Mouse (Mus musculus) kidney, embryonic 15.5 days (tissue): ENCODE results near the gene Wfdc11. TPM values are rescaled to one million over a fixed set of nuclear protein-coding genes. Genes with fewer than 3 reads are reported as not detected.
"Not testable (repeated sequence)": the region's sequence is repeated elsewhere in the genome, so short reads cannot be mapped to it uniquely, and the experiment has no call there.

ENCODE experiments used
- ATAC-seq: fragments of 200-750 bp; cut with Nextera tagmentation; replicated peaks from 2 replicates; pipeline ENCODE4 v1.8.0; 2017; ENCODE audit warnings: moderate TSS enrichment; ENCODE audit not compliant: low FRiP score
- H3K27ac ChIP-seq: fragments of 300-500 bp; sonication (generic); 2 replicates; pipeline ENCODE4 v1.5.1; 2015; ENCODE audit warnings: mild to moderate bottlenecking, inconsistent platforms
- H3K27me3 ChIP-seq: fragments of 300-500 bp; sonication (generic); 2 replicates; pipeline ENCODE4 v1.6.1; 2015; ENCODE audit warnings: inconsistent platforms
- H3K36me3 ChIP-seq: fragments of 300-500 bp; sonication (generic); 2 replicates; pipeline ENCODE4 v1.6.1; 2015; ENCODE audit warnings: inconsistent platforms
- H3K4me1 ChIP-seq: fragments of 300-500 bp; sonication (generic); 2 replicates; pipeline ENCODE4 v1.6.1; 2015; ENCODE audit warnings: inconsistent platforms
- H3K4me2 ChIP-seq: fragments of 300-500 bp; sonication (generic); 2 replicates; pipeline ENCODE4 v1.6.1; 2015; ENCODE audit warnings: moderate library complexity, mild to moderate bottlenecking, inconsistent platforms
- H3K4me3 ChIP-seq: fragments of 300-500 bp; sonication (generic); replicated peaks from 2 replicates; pipeline ENCODE4 v1.5.1; 2015; ENCODE audit warnings: mild to moderate bottlenecking, inconsistent platforms
- H3K9ac ChIP-seq: fragments of 300-500 bp; sonication (generic); 2 replicates; pipeline ENCODE4 v1.6.1; 2015; ENCODE audit warnings: mild to moderate bottlenecking, inconsistent platforms
- H3K9me3 ChIP-seq: fragments of 300-500 bp; sonication (generic); replicated peaks from 2 replicates; pipeline ENCODE4 v1.6.1; 2016; ENCODE audit warnings: inconsistent platforms
- WGBS: fragments of 180-500 bp; shearing (Covaris S2); methylation state at CpG from one replicate; pipeline ENCODE4 v1.1.7; 2015; ENCODE audit warnings: mixed read lengths; 5-methylcytosine and 5-hydroxymethylcytosine counted together
- polyA plus RNA-seq: library from polyadenylated mRNA; unstranded; fragments of >200 nt; fragmentation: Nextera tagmentation; extraction: Ambion mirVana; gene quantifications from 2 replicates; pipeline ENCODE4 v1.2.1, GENCODE M21; 2015

The Wfdc11 gene
- not detected in 2 replicates for polyA plus RNA-seq

DNA sequence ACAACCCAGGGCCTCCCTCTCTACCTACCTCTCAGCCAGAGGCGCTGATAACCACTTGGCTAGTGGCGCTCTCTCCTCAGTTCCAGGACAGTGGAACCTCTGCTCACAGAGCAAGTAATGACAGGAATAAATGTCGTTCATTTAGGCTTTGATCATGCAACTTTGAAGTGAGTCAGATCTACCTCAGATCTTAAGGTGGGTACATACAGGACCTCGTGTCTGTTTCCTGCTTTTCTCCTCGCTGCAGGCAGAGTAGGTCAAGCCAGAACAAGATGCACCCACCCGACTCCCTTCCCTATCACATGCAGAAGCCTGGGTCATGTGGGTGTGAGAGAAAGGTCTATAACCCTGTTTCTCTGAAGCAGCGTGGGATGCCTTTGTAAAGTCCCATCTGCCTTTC lies at the start of gene Wfdc11:
Gene Wfdc11 (minus strand): TSS at position 101 of the 400 bp plus-strand sequence.
- no peak within 1 kb of the TSS for H3K27ac ChIP-seq
- no peaks in the 10 kb centered on the region for H3K36me3 ChIP-seq
- H3K4me3 ChIP-seq = no peak within 1 kb of the TSS
- no peaks in the 10 kb centered on the region for H3K9me3 ChIP-seq
- 67% methylated on average over 7 of the region's 7 CpGs for WGBS
- no peak within 1 kb of the TSS for H3K4me2 ChIP-seq
- no peaks in the 10 kb centered on the region for H3K27me3 ChIP-seq
- peaks cover 13% of the 10 kb centered on the region for H3K4me1 ChIP-seq
- no peak for ATAC-seq
- H3K9ac ChIP-seq = no peak within 1 kb of the TSS

GRCm38 (mm10) chr2:164723276-164723675 lies 49.4 kb upstream of the Wfdc11 start:
- WGBS = 69% methylated on average over 4 of the region's 4 CpGs
- no peak overlapping the region for H3K9ac ChIP-seq
- H3K27me3 ChIP-seq = no peaks in the 10 kb centered on the region

GRCm38 (mm10) chr2:164716194-164716786 lies 42.4 kb upstream of the Wfdc11 start:
- not testable (repeated sequence) for H3K27me3 ChIP-seq, H3K9me3 ChIP-seq, H3K4me3 ChIP-seq, H3K9ac ChIP-seq, H3K4me1 ChIP-seq, H3K4me2 ChIP-seq, ATAC-seq, H3K36me3 ChIP-seq, H3K27ac ChIP-seq
- WGBS = 92% methylated on average over 23 of the region's 23 CpGs

More at GRCm38 (mm10) chr2:164723276-164723675, 49.4 kb upstream of the Wfdc11 start:
- Histone ChIP-seq H3K4me3 (no peak overlapping the region), H3K4me2 (no peak overlapping the region), H3K9me3 (no peaks in the 10 kb centered on the region), H3K27ac (no peak overlapping the region), H3K36me3 (no peaks in the 10 kb centered on the region), H3K4me1 (no peaks in the 10 kb centered on the region)
- ATAC-seq = no peak

DNA sequence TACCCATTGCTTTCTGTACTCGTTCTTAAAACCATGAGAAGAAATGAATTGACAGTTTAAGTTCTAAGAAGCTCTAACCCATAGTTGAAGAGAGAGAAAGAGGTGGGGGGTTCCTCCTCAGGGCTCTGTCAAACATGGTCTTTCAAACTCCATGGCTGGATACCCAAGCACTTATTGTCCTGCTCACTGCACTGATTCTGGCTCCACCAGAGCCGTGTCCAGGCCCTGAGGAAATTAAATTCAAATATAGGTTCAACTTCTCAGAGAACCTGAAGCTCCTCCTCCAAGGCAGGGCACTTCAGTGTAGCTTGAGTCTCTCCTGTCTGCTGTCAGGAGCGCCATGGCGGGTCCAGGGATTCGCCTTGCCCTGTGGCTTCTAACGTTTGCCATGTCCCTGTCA lies 41.1 kb upstream of the Wfdc11 start, which contains the start of gene Spint5:
Gene Spint5 (plus strand): TSS at position 301 of the 400 bp plus-strand sequence.
- H3K27ac ChIP-seq = no peak within 1 kb of the TSS
- H3K36me3 ChIP-seq = no peaks in the 10 kb centered on the region
- H3K27me3 ChIP-seq = no peaks in the 10 kb centered on the region
- H3K9me3 ChIP-seq = no peaks in the 10 kb centered on the region
- H3K4me2 ChIP-seq = no peak within 1 kb of the TSS
- ATAC-seq = no peak
- H3K4me3 ChIP-seq = no peak within 1 kb of the TSS
- H3K9ac ChIP-seq = no peak within 1 kb of the TSS
- no peaks in the 10 kb centered on the region for H3K4me1 ChIP-seq
- 81% methylated on average over 6 of the region's 6 CpGs for WGBS

- H3K27ac ChIP-seq = no peak overlapping the region
- no peak overlapping the region for H3K4me3 ChIP-seq
- H3K4me1 ChIP-seq = no peaks in the 10 kb centered on the region
- no peak for ATAC-seq
- H3K4me2 ChIP-seq = no peak overlapping the region
- no peaks in the 10 kb centered on the region for H3K27me3 ChIP-seq
- H3K9me3 ChIP-seq = no peaks in the 10 kb centered on the region; the same call in 1 of the 2 replicates
- 90% methylated on average over 14 of the region's 14 CpGs for WGBS
- H3K9ac ChIP-seq = no peak overlapping the region
- H3K36me3 ChIP-seq = no peaks in the 10 kb centered on the region
These were observed 32.1 kb upstream of the Wfdc11 start for GRCm38 (mm10) chr2:164705991-164706390.

GRCm38 (mm10) chr2:164705328-164705727 lies 31.4 kb upstream of the Wfdc11 start:
- no peak overlapping the region for H3K4me2 ChIP-seq
- no peaks in the 10 kb centered on the region for H3K36me3 ChIP-seq
- H3K27ac ChIP-seq = no peak overlapping the region
- H3K27me3 ChIP-seq = no peaks in the 10 kb centered on the region
- no peaks in the 10 kb centered on the region; the same call in 1 of the 2 replicates for H3K9me3 ChIP-seq
- no peaks in the 10 kb centered on the region for H3K4me1 ChIP-seq
- WGBS = 97% methylated on average over 6 of the region's 6 CpGs
- no peak for ATAC-seq
- no peak overlapping the region for H3K9ac ChIP-seq
- no peak overlapping the region for H3K4me3 ChIP-seq

DNA sequence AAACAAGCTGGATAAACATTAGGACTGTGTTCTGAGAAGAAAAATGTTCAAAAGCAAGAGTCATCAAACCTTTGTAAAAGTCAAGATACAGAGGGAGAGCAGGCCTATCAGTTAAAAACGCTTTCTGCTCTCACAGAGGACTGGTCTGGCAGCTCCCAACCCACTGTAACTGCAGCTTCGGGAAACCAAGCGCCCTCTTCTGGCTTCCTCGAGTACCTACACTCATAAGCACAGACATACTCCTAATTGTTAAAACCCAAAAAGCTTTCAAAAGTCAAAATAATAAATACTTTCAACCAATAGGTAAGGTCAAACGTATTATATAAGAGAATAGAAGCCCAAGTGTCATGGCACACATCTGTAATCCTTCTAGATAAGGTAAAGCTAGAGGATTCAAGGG lies 30.3 kb upstream of the Wfdc11 start:
- Histone ChIP-seq H3K27me3 (no peaks in the 10 kb centered on the region), H3K27ac (no peak overlapping the region), H3K4me2 (no peak overlapping the region), H3K9me3 (no peaks in the 10 kb centered on the region; the same call in 1 of the 2 replicates), H3K36me3 (no peaks in the 10 kb centered on the region), H3K9ac (no peak overlapping the region), H3K4me3 (no peak overlapping the region), H3K4me1 (no peaks in the 10 kb centered on the region)
- WGBS = 82% methylated on average over 5 of the region's 5 CpGs
- ATAC-seq = no peak

DNA sequence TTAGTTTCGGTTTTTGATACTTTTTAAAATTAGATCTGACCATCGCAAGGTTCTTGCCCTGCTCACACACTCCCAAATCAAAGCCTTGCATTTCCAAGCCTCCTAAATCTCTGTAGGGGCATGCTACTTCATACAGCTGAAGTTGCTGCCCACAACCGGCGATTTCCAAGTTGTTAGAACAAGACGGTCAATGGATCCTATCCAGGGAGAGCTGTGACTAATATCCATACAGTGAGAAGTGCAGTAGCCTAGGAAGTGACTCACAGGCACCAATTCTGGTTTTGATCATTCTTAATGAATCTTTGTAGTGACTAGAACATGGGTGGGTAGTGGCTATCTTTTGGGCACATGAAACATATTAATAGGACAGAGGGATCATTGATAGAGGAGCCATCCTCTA lies 27.9 kb upstream of the Wfdc11 start:
- Histone ChIP-seq H3K27ac (no peak overlapping the region), H3K9ac (no peak overlapping the region), H3K9me3 (no peaks in the 10 kb centered on the region; the same call in 1 of the 2 replicates), H3K4me1 (no peaks in the 10 kb centered on the region), H3K36me3 (no peaks in the 10 kb centered on the region), H3K4me3 (no peak overlapping the region), H3K4me2 (no peak overlapping the region), H3K27me3 (no peaks in the 10 kb centered on the region)
- ATAC-seq = no peak
- WGBS = 88% methylated on average over 5 of the region's 5 CpGs

GRCm38 (mm10) chr2:164700959-164701358 lies 27.1 kb upstream of the Wfdc11 start:
- no peaks in the 10 kb centered on the region for H3K27me3 ChIP-seq
- no peaks in the 10 kb centered on the region for H3K4me1 ChIP-seq
- no peaks in the 10 kb centered on the region; the same call in 1 of the 2 replicates for H3K9me3 ChIP-seq
- H3K4me3 ChIP-seq = no peak overlapping the region
- no peaks in the 10 kb centered on the region for H3K36me3 ChIP-seq
- WGBS = 69% methylated on average over 5 of the region's 5 CpGs
- no peak for ATAC-seq
- H3K27ac ChIP-seq = no peak overlapping the region
- H3K4me2 ChIP-seq = no peak overlapping the region
- no peak overlapping the region for H3K9ac ChIP-seq

DNA sequence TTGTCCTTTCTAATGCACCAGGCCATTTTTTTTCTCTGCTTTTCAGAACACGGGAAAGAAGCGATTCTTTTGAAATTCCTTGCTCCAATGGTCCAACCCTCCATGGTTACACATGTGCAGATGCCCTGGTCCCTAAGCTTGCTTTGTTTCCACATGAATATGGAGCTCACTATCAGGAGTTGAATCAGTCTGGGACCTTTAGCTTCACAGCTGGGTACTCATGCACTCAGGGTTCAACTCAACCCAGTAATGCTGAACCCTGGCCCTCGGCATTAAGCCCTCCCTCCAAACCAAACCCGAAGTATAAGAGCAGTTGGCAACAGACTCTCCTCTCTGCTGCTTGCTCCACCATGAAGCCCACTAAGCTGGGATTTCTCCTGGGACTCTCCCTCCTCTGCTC lies 24.3 kb upstream of the Wfdc11 start, which contains the start of gene Spint4:
Gene Spint4 (plus strand): TSS at position 301 of the 400 bp plus-strand sequence.
- Histone ChIP-seq H3K27me3 (no peaks in the 10 kb centered on the region), H3K4me2 (no peak within 1 kb of the TSS), H3K36me3 (no peaks in the 10 kb centered on the region), H3K27ac (no peak within 1 kb of the TSS), H3K4me3 (no peak within 1 kb of the TSS), H3K9ac (no peak within 1 kb of the TSS), H3K4me1 (no peaks in the 10 kb centered on the region), H3K9me3 (no peaks in the 10 kb centered on the region)
- ATAC-seq = no peak
- WGBS = 65% methylated on average over 4 of the region's 4 CpGs

DNA sequence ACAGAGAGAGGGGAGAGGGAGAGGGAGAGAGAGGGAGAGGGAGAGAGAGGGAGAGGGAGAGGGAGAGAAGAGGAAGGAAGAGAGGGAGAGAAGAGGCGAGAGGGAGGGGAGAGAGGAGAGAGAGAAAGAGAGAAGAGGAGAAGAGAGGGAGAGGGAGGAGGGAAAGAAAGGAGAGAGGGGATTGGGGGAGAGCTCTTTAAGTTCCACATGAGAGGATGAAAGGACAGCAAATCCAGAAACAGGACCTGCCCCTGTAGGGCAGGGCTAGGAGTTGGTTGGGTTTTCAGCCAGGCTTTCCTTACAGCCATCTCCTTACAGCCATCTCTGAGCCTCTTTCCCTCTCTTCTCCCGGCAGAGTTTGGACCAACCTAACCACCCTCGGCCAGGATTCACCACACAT lies 10.9 kb upstream of the Wfdc11 start, which contains the start of gene Wfdc13:
Gene Wfdc13 (plus strand): TSS at position 301 of the 400 bp plus-strand sequence.
- Histone ChIP-seq H3K27me3 (no peaks in the 10 kb centered on the region), H3K9ac (no peak within 1 kb of the TSS), H3K4me1 (no peaks in the 10 kb centered on the region), H3K36me3 (no peaks in the 10 kb centered on the region), H3K9me3 (no peaks in the 10 kb centered on the region), H3K4me3 (no peak within 1 kb of the TSS), H3K4me2 (no peak within 1 kb of the TSS), H3K27ac (no peak within 1 kb of the TSS)
- no peak for ATAC-seq
- 56% methylated on average over 3 of the region's 3 CpGs for WGBS

DNA sequence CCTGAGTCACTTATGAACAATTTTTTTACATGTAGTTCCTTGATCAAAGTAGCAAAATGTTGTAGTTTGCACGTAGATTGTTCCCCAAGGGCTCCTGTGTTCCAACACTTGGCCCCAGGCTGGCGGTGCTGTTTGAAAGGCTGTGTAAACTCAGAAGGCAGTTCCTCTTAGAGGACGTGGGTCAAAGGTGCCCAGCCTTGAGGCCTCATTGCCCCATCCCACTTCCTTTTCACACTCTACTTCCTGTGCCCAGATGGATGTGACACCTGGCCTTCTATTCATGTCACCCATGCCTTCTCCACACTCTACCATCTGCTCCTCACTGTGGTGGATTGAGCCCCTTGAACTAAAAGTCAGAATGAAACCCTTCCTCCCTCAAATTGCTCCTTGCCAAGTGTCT lies 6.0 kb upstream of the Wfdc11 start:
- Histone ChIP-seq H3K9me3 (no peaks in the 10 kb centered on the region), H3K4me3 (no peak overlapping the region), H3K36me3 (no peaks in the 10 kb centered on the region), H3K4me1 (peaks cover 12% of the 10 kb centered on the region), H3K27ac (no peak overlapping the region), H3K4me2 (no peak overlapping the region), H3K27me3 (no peaks in the 10 kb centered on the region), H3K9ac (no peak overlapping the region)
- WGBS = 19% methylated on average over 3 of the region's 3 CpGs
- no peak for ATAC-seq
